Mouse (Mus musculus): ENCODE results near the gene Eif4ebp2. TPM values are rescaled to one million over a fixed set of nuclear protein-coding genes. Genes with fewer than 3 reads are reported as not detected.
A peak's percentile ranks its signal among the peaks of the same experiment; 100 is the strongest.

Gene Eif4ebp2
- polyA plus RNA-seq, 1 experiment from 2014 or later: 83.2 TPM

GRCm38 (mm10) chr10:61416561-61416960 lies 35.9 kb downstream of the Eif4ebp2 start:
- no peak overlapping the region for H3K27ac ChIP-seq
- WGBS: 34% methylated on average over 7 of the region's 7 CpGs
- H3K27me3 ChIP-seq: peaks cover 55% of the 10 kb centered on the region
- H3K4me1 ChIP-seq (replicated peaks): peaks cover 12% of the 10 kb centered on the region
- no peak overlapping the region for H3K4me2 ChIP-seq (replicated peaks)
- H3K36me3 ChIP-seq: no peaks in the 10 kb centered on the region
- no peak overlapping the region for H3K4me3 ChIP-seq (replicated peaks)
- H3K9me3 ChIP-seq: no peaks in the 10 kb centered on the region
- H3K9ac ChIP-seq (replicated peaks): no peak overlapping the region
- ATAC-seq: no peak

- Histone ChIP-seq H3K27ac (no peak overlapping the region), H3K4me3 (replicated peaks) (no peak overlapping the region), H3K4me2 (replicated peaks) (no peak overlapping the region), H3K9ac (replicated peaks) (no peak overlapping the region), H3K36me3 (no peaks in the 10 kb centered on the region), H3K9me3 (no peaks in the 10 kb centered on the region), H3K27me3 (peaks cover 55% of the 10 kb centered on the region), H3K4me1 (replicated peaks) (peaks cover 12% of the 10 kb centered on the region)
- ATAC-seq: no peak
- 25% methylated on average over 8 of the region's 8 CpGs for WGBS
These were observed 36.6 kb downstream of the Eif4ebp2 start for GRCm38 (mm10) chr10:61415890-61416289.

GRCm38 (mm10) chr10:61415240-61415639 lies 37.2 kb downstream of the Eif4ebp2 start:
- Histone ChIP-seq H3K27me3 (peaks cover 50% of the 10 kb centered on the region), H3K4me3 (replicated peaks) (no peak overlapping the region), H3K27ac (no peak overlapping the region), H3K4me1 (replicated peaks) (peaks cover 12% of the 10 kb centered on the region), H3K9ac (replicated peaks) (no peak overlapping the region), H3K36me3 (no peaks in the 10 kb centered on the region), H3K9me3 (no peaks in the 10 kb centered on the region), H3K4me2 (replicated peaks) (no peak overlapping the region)
- 77% methylated on average over 3 of the region's 3 CpGs for WGBS
- no peak for ATAC-seq

- Histone ChIP-seq H3K27me3 (peaks cover 28% of the 10 kb centered on the region), H3K36me3 (no peaks in the 10 kb centered on the region), H3K9me3 (no peaks in the 10 kb centered on the region), H3K27ac (no peak overlapping the region), H3K9ac (replicated peaks) (no peak overlapping the region), H3K4me3 (replicated peaks) (no peak overlapping the region), H3K4me1 (replicated peaks) (peaks cover 5% of the 10 kb centered on the region), H3K4me2 (replicated peaks) (no peak overlapping the region)
- 64% methylated on average over 21 of the region's 21 CpGs for WGBS
- ATAC-seq: no peak
These were observed 39.4 kb downstream of the Eif4ebp2 start for GRCm38 (mm10) chr10:61412910-61413625.

GRCm38 (mm10) chr10:61410193-61410592 lies 42.3 kb downstream of the Eif4ebp2 start:
- no peak overlapping the region for H3K27ac ChIP-seq
- no peaks in the 10 kb centered on the region for H3K9me3 ChIP-seq
- no peak for ATAC-seq
- H3K4me2 ChIP-seq (replicated peaks): no peak overlapping the region
- peaks cover 7% of the 10 kb centered on the region; the same call in 1 of the 2 replicates for H3K4me1 ChIP-seq (replicated peaks)
- no peak overlapping the region for H3K9ac ChIP-seq (replicated peaks)
- H3K36me3 ChIP-seq: no peaks in the 10 kb centered on the region
- H3K27me3 ChIP-seq: peaks cover 13% of the 10 kb centered on the region
- 23% methylated on average over 9 of the region's 9 CpGs for WGBS
- H3K4me3 ChIP-seq (replicated peaks): no peak overlapping the region

GRCm38 (mm10) chr10:61409776-61410175 lies 42.7 kb downstream of the Eif4ebp2 start:
- peaks cover 7% of the 10 kb centered on the region; the same call in 1 of the 2 replicates for H3K4me1 ChIP-seq (replicated peaks)
- peaks cover 11% of the 10 kb centered on the region for H3K27me3 ChIP-seq
- 4% methylated on average over 4 of the region's 4 CpGs for WGBS
- no peaks in the 10 kb centered on the region for H3K9me3 ChIP-seq
- no peak overlapping the region for H3K9ac ChIP-seq (replicated peaks)
- H3K27ac ChIP-seq: no peak overlapping the region
- H3K4me3 ChIP-seq (replicated peaks): no peak overlapping the region
- no peaks in the 10 kb centered on the region for H3K36me3 ChIP-seq
- H3K4me2 ChIP-seq (replicated peaks): no peak overlapping the region
- ATAC-seq: no peak

- WGBS: 5% methylated on average over 10 of the region's 10 CpGs
- Histone ChIP-seq H3K4me3 (replicated peaks) (no peak overlapping the region), H3K4me2 (replicated peaks) (no peak overlapping the region), H3K9ac (replicated peaks) (no peak overlapping the region), H3K36me3 (no peaks in the 10 kb centered on the region), H3K27ac (no peak overlapping the region), H3K27me3 (peaks cover 11% of the 10 kb centered on the region; the same call in 1 of the 2 replicates), H3K9me3 (no peaks in the 10 kb centered on the region), H3K4me1 (replicated peaks) (peaks cover 4% of the 10 kb centered on the region; the same call in 1 of the 2 replicates)
- ATAC-seq: no peak
These were observed 46.5 kb downstream of the Eif4ebp2 start for GRCm38 (mm10) chr10:61405958-61406357.

- Histone ChIP-seq H3K9ac (replicated peaks) (no peak overlapping the region), H3K4me3 (replicated peaks) (no peak overlapping the region), H3K27ac (no peak overlapping the region), H3K27me3 (peaks cover 9% of the 10 kb centered on the region; the same call in 1 of the 2 replicates), H3K4me2 (replicated peaks) (no peak overlapping the region), H3K4me1 (replicated peaks) (peaks cover 4% of the 10 kb centered on the region; the same call in 1 of the 2 replicates), H3K9me3 (no peaks in the 10 kb centered on the region), H3K36me3 (no peaks in the 10 kb centered on the region)
- 93% methylated on average over 2 of the region's 2 CpGs for WGBS
- ATAC-seq: no peak
These were observed 49.5 kb downstream of the Eif4ebp2 start for GRCm38 (mm10) chr10:61402911-61403310.

GRCm38 (mm10) chr10:61402480-61402879 lies 50.0 kb downstream of the Eif4ebp2 start:
- no peak for ATAC-seq
- no peak overlapping the region for H3K4me2 ChIP-seq (replicated peaks)
- peaks cover 4% of the 10 kb centered on the region; the same call in 1 of the 2 replicates for H3K4me1 ChIP-seq (replicated peaks)
- 69% methylated on average over 5 of the region's 5 CpGs for WGBS
- H3K36me3 ChIP-seq: no peaks in the 10 kb centered on the region
- peaks cover 6% of the 10 kb centered on the region; the same call in 1 of the 2 replicates for H3K27me3 ChIP-seq
- no peaks in the 10 kb centered on the region for H3K9me3 ChIP-seq
- H3K9ac ChIP-seq (replicated peaks): no peak overlapping the region
- H3K27ac ChIP-seq: no peak overlapping the region
- no peak overlapping the region for H3K4me3 ChIP-seq (replicated peaks)

- Histone ChIP-seq H3K9me3 (no peaks in the 10 kb centered on the region), H3K9ac (replicated peaks) (no peak overlapping the region), H3K27me3 (peaks cover under 1% of the 10 kb centered on the region; the same call in 1 of the 2 replicates), H3K36me3 (no peaks in the 10 kb centered on the region), H3K4me1 (replicated peaks) (no peaks in the 10 kb centered on the region), H3K4me2 (replicated peaks) (no peak overlapping the region), H3K4me3 (replicated peaks) (no peak overlapping the region), H3K27ac (no peak overlapping the region)
- ATAC-seq: no peak
- 90% methylated on average over 5 of the region's 5 CpGs for WGBS
These were observed 52.1 kb downstream of the Eif4ebp2 start for GRCm38 (mm10) chr10:61400407-61400806.

- H3K27me3 ChIP-seq: no peaks in the 10 kb centered on the region
- 25% methylated on average over 13 of the region's 13 CpGs for WGBS
- no peak overlapping the region for H3K4me3 ChIP-seq (replicated peaks)
- no peaks in the 10 kb centered on the region; the same call in 1 of the 2 replicates for H3K4me1 ChIP-seq (replicated peaks)
- H3K9me3 ChIP-seq: no peaks in the 10 kb centered on the region
- no peaks in the 10 kb centered on the region for H3K36me3 ChIP-seq
- ATAC-seq: peak; percentile 91
- no peak overlapping the region for H3K9ac ChIP-seq (replicated peaks)
- no peak overlapping the region for H3K4me2 ChIP-seq (replicated peaks)
- H3K27ac ChIP-seq: no peak overlapping the region
These were observed 53.2 kb downstream of the Eif4ebp2 start for GRCm38 (mm10) chr10:61399156-61399734.

- 56% methylated on average over 3 of the region's 3 CpGs for WGBS
- no peak overlapping the region for H3K9ac ChIP-seq (replicated peaks)
- ATAC-seq: no peak
- no peaks in the 10 kb centered on the region for H3K36me3 ChIP-seq
- H3K27me3 ChIP-seq: no peaks in the 10 kb centered on the region
- no peak overlapping the region for H3K27ac ChIP-seq
- no peak overlapping the region for H3K4me2 ChIP-seq (replicated peaks)
- H3K4me3 ChIP-seq (replicated peaks): no peak overlapping the region
- no peaks in the 10 kb centered on the region; the same call in 1 of the 2 replicates for H3K4me1 ChIP-seq (replicated peaks)
- no peaks in the 10 kb centered on the region for H3K9me3 ChIP-seq
These were observed 54.3 kb downstream of the Eif4ebp2 start for GRCm38 (mm10) chr10:61398125-61398524.

All from midbrain, embryonic 13.5 days (tissue).